Mouse (Mus musculus) 416B (cell line): ENCODE results near the gene Rerg.

Experiments
- DNase-seq: peaks from one replicate; pipeline ENCODE4 v3.0.0; 2011; ENCODE audit warnings: low read depth

Rerg gene

GRCm38 (mm10) chr6:137162481-137162880 is 7.8 kb downstream of the Rerg start:
- DNase-seq: no peak

- DNase-seq: no peak
Observed at GRCm38 (mm10) chr6:137161491-137162088, 8.7 kb downstream of the Rerg start.

GRCm38 (mm10) chr6:137159372-137159926 is 10.8 kb downstream of the Rerg start:
- DNase-seq: no peak

DNA sequence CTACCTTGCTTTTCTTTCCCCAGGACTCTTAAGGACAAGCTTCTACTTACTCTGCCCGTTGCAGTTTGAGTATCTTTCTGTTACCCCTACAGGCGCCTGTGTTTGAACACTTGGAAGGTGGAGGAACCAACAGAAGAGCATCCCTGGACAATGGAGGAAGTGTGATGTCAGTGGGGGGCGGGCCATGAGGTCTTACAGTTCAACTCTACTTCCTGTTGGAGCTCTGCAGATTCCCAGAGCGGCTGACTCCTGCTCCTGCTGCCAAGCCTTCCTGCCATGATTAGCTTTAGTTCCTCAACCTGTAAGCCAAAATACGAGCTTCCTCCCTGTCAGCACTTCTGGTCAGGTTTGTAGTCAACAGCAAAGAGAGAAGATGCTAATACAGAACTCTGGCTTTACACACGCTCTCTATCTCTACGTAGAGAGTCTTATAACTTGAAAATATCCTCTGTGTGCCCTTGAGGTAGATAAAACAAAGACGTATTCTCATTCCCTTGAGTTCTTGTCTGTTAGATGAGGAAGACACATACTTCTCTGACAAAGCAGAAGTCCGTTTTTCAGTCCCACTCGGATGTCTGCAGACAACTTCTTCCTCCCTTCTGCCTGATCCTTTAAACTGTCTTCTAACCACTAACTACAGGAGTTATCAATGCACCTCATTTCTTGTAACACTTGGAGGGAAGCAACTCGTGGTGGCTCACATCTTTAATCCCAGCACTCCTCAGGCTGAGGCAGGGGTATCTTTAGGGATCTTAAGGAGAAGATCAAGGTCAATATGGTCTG is 13.7 kb downstream of the Rerg start:
- no peak for DNase-seq

DNA sequence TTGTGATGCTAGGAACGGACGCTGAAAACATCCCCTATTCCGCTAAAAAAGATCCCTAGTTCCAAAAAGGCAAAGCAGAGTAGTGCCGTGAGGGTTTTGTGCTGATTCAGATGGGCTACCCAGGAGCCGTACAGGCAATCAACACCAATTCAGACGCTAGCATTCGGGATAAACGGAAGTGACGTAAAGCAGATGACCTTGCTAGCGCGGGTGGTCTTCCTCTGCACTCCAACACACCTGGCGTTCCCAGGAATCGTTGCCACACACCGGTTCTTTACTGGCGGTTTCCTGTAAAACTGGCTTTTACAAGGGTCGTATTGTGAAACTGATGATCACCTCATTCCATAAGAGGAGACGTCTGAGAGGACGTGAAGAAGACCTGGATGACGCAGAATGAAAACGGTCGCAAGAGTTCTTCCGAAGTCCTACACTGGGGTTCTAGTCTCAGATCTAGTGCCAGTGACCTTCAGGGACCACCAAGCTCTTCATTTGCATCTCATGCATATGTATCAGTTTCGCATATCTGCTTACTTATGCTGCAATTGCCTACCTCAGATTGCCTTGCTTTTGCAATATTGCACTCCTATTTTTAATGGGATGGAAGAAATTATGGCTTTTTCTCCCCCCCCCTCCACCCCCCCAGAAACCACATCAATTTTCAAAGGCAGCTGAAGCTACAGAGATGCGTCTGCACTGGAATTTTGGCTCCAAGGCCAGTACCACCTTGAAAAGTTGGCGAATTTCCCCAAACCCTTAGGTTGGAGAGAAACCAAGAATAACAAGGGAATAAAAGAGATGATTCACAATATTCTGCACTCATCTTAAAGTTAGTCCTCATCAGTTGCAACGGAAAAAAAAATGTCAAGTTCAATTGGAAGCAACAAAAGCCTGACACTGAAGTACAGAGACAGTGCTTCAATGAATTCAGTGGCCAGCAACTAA is 14.8 kb downstream of the Rerg start:
- DNase-seq: no peak

DNA sequence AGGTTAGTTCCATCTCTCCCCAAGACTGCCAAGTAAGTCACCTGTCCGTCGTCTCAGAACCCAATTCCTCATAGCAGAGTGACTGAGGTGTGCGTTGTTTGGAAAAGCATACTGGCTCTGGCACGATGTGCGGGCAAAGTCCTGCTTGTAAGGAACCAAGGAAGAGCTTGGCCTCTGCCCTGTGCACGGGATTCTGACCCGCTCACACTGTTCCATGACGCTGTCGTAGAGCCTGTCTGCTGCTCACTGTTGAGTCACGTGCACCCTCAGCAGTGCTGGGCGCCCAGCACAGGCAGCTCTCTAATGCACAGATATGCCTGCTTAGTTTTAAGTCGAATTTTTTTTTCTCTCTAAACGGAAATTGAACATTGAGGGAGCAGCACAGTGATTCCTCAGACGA is 17.3 kb downstream of the Rerg start:
- DNase-seq: no peak

- DNase-seq: no peak
Observed at GRCm38 (mm10) chr6:137151015-137151414, 19.3 kb downstream of the Rerg start.

- DNase-seq: no peak
Observed at GRCm38 (mm10) chr6:137149833-137150232, 20.5 kb downstream of the Rerg start.

- DNase-seq: no peak
Observed at GRCm38 (mm10) chr6:137146910-137147309, 23.4 kb downstream of the Rerg start.

DNA sequence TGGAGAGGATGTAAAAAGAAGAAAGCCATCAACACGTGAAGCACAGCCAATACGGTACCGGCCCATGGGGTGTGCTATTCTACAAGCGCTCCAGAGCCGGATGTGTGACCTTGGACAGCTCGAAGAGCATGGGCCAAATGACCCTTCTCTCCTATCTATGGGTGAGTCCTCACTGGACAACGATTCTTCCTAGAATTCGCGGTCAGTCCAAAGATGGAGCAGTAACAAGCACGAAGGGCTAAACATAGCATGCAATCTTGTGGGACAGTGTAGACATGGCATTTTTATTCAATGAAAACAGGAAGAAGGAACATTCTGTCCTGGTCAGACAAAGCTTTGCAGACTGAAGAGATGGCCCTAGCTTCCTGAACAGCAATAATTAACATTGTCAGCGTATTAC is 24.7 kb downstream of the Rerg start:
- DNase-seq: no peak

DNA sequence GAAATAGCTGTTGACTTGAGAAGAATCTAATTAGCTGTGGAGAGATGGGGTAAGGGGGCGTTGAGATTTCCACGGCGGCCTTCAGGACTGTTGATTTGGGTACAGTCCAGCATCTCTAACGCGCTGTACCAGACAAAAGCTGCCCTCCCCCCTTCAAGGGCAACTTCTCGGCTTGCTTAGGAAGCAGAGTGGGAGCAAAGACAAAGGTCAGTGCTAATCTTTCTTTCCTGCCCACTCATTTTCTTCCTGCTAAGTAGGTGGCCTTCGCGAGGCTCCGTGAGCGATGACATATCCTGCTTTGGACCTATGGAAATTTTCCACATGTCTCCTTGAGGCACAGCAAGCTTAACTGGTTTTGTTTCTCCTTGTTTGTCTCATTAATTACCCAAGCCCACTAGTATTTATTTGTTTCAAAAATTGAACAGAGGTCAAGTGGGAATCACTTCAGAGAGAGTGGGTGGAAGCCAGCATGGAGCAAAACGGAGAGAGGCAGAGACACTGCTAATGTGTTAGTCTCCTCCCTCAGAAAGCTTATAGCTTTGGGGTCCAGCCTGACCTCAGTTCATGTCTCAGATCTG is 25.2 kb downstream of the Rerg start:
- no peak for DNase-seq

GRCm38 (mm10) chr6:137144526-137144840 is 25.8 kb downstream of the Rerg start:
- DNase-seq: no peak

- peak; percentile 5 for DNase-seq
Observed at GRCm38 (mm10) chr6:137143818-137144525, 26.3 kb downstream of the Rerg start.

DNA sequence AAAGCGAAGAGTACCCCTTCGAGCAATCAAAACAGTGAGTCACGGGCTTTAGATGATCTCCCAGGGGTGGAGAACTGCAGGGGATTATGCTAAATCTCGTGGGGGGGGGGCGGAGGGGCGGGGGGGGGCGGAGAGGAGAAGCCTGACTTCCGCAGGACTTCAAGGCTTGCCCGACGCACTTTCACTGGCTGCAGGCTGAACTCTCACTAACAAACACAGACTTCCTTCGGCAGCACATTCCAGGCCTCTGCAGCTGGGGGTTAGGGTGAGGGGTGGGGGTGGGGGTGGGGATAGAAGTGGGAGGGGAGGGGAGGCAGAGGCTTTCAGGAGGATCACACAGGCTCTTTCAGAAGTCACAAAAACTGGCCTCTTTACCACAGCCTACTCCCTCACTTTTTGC is 27.5 kb downstream of the Rerg start:
- no peak for DNase-seq

DNA sequence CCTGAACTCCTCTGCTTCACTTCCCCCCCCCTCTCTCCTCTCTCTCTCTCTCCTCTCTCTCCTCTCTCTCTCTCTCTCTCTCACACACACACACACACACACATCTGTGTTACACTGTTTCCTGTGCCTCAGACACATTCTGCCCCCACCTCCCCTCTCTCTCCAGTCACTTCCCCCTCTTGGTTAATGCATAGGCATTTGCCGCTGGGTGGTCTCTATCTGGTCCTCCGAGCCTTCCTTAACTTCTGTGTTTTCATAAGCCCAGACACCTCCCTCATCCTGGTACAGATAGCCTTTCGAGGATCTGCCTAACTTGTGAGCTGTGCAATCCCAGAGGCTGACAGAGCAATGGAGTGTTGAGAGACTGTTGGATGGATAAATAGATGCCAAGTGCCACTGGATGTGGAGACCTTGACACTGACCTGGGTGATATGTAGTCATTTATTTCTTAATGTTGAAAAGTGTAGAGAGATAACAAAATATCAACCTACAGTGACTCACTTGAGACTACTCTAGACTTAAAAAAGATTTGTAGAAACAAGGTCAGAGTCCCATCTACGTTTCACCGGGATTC is 29.0 kb downstream of the Rerg start:
- no peak for DNase-seq

GRCm38 (mm10) chr6:137138822-137139221 is 31.5 kb downstream of the Rerg start:
- DNase-seq: no peak

DNA sequence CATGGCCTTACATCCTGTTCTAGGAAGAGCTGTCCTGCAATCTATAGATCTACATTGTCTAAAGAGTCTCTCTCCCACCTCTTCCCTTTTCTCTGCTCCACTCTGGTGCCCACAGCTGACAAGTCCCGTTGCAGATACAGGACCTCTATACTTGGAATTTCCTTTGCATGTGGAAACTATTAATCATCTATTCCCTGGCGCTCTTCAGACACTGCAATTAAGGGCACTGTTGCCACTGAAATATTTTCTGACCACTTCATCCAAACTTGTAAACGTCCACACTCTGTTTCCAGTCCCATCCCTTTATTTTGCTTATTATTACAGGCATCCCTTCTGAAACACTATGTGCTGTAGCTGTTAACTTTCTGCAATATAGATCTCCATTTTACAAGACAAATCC is 31.9 kb downstream of the Rerg start:
- DNase-seq: no peak

- DNase-seq: no peak
Observed at GRCm38 (mm10) chr6:137136401-137136800, 33.9 kb downstream of the Rerg start.

DNA sequence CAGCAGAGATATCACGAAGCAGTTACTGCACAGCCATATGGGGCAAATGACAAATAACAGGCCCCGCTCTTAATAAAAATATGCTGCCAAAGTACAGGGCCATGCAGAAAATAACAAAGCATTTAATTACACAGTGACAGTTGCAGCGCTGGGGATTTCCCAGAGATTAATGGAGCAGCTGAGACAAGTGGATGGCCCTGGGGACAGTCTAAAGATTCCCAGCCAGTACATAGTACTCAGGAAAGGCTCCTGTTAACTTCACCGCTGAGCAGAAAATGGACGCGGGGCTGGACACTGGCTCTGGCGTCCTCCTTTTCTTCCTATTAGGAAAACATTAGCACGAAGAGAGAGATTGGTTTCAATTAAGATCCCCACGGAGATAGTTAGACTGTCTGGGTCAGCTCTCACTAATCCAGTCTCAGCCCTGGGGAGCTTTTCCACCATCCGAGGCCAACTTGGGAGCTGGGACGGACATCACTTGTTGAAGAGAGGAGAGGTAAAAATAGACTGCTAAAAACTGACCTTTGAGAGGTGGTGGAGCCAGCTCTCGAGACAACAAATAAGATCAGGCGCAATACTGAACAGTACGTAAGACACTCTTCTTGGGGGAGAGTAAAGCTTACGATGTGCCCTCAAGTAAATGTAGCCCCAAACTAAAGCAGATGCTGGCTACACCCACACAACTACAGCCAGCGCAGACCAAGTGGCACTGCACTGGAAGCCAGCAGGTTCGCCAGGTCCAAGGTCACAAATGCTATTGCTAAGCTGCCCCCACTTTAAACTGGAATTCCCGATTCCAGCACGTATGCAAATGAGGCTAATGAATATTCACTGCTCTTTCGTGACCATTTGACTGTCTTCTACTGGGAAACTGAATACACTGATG is 34.5 kb downstream of the Rerg start:
- DNase-seq: no peak

- no peak for DNase-seq
Observed at GRCm38 (mm10) chr6:137131794-137132193, 38.5 kb downstream of the Rerg start.
